Mouse (Mus musculus) lung, postnatal 0 days (tissue): ENCODE results near the gene Srpr.

ENCODE experiments used
- CTCF ChIP-seq: IDR thresholded peaks from 2 replicates; pipeline ENCODE4 v1.5.1; 2016; ENCODE audit warnings: antibody characterized with exemption, mild to moderate bottlenecking
- EP300 ChIP-seq: IDR thresholded peaks from 2 replicates; pipeline ENCODE4 v1.6.1; 2016; ENCODE audit warnings: antibody characterized with exemption, mild to moderate bottlenecking, control low read depth

- TF ChIP-seq EP300 (no peak), CTCF (no peak)
Observed at GRCm38 (mm10) chr9:35249476-35249875, 49.5 kb downstream of the Srpr start.
